Mouse (Mus musculus) thymus, postnatal 36 days (tissue): ENCODE measurements around the gene Gm44511.
"Not testable (repeated sequence)": the region's sequence is repeated elsewhere in the genome, so short reads cannot be mapped to it uniquely, and the experiment has no call there.

Source experiments
- DNase-seq, 2 experiments: peaks; one replicate each; pipeline ENCODE4 v3.0.0; 2022; ENCODE audit warnings: mixed read lengths in 2 of 2

The Gm44511 gene

DNA sequence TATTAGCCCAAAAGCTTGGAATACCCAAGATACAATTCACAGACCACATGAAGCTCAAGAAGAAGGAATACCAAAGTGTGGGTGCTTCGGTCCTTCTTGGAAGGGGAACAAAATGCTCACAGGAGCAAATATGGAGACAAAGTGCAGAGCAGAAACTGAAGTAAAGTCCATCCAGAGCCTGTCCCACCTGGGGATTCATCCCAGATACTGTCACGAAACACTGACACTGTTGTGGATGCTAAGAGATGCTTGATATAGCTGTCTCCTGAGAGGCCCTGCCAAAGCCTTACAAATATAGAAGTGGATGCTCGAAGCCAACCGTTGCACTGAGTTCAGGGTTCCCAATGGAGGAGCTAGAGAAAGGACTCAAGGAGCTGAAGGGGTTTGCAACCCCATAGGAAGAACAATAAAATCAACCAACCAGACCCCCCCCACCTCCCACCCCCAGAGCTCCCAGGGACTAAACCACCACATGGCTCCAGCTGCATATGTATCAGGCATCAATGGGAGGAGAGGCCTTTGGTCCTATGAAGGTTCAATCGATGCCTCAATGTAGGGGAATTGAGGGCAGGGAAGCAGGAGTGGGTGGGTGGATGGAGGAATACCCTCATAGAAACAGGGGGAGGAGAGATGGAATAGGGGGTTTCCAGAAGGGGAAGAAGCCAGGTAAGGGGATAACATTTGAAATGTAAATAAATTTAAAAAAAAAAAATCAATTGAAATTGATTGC is 66.7 kb downstream of the Gm44511 start:
- DNase-seq = no peak

- not testable (repeated sequence) for DNase-seq
These were observed 70.7 kb downstream of the Gm44511 start for GRCm38 (mm10) chr6:128755402-128755763.

DNA sequence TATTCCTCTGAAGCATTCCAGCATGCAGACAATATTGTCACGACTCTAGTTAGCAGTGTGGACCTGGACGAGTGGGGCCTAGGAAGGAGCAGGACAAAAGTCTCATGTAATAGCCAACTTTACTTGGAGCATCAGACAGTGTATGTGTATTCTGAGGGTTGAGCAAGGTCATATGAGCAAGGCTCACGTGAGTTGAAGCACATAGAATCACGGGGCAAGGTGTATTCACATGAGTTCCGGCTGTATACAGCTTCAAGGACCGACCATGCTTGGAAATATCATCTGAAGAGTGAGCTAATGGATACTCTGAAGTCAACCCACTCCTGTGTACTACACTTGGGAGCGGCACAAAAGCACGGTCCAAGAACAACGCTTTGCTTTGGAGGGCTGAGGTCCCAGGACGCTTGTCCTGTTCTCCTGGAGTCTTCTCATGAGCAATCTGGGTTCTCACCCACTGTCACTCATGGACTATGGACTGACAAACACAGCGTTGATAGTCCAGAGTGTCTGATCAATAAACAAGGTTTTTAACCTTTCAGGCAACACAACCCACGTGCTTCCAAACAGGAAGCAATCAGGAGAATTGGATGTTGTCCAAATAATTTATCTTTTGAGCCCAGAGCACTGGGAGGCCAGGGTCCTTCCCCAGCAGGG is 71.2 kb downstream of the Gm44511 start:
- DNase-seq = not testable (repeated sequence)

DNA sequence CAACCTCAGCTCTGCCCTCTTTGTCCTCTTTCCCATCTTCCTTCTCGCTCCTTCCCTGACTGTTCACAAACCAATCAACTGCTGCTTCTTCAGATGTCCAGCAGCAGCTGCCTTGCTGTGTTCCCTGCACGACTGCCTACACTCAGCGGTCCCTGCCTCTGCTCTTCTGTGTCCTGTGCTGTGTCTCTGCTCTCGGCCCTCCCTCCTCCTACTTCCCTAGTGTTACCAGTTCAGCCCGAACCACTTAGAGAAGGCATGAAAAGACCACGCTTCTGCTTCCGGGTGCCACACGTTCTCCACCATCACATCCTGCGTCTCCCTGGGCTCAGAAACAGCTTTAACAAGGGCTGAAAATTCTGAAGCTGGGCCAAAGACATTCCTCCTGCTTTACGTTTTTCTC is 71.8 kb downstream of the Gm44511 start:
- peak; percentile 36 to 40 for DNase-seq

GRCm38 (mm10) chr6:128753610-128754224 is 72.4 kb downstream of the Gm44511 start:
- DNase-seq = peak; percentile 60 to 65

DNA sequence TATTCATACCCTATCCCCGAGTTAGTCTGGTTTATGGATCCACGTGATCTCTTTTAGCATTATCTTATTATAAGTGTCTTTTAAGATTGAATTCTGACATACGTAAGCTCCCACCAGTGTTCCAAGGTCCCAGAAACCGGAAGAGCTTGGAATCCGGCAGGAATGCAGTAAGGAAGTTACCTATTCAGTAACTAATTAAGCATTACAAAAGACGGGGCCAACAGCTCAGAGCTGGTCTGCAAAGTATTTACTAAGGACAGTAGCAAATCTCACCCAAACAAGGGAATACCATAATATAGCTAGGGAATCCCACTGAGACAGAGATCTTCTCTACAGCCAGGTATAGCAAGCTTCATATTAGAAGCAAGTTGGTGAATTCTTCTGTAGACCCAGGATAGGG is 79.1 kb downstream of the Gm44511 start:
- not testable (repeated sequence) for DNase-seq

DNA sequence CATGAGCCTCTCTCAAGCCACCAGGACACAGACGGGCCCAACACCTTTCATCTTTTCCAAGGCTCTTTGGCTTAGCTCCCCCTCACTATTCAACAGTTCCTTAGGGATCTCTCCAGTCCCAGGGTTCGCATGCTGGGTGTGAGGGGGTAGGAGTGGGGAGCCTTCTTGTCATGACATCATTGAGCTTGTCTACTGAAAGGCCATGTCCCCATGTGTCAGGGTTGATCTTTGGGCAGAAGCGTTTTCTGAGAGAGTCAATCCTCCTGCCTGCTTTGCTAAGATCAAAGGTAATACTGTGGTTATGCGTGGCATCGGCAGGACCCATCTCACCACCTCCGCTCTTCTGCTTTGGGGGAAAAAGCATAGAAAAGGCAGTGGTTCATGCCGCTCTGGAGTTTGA is 88.7 kb downstream of the Gm44511 start:
- no peak for DNase-seq

- peak; percentile 46 to 54 for DNase-seq
These were observed 90.0 kb downstream of the Gm44511 start for GRCm38 (mm10) chr6:128736100-128736499.

DNA sequence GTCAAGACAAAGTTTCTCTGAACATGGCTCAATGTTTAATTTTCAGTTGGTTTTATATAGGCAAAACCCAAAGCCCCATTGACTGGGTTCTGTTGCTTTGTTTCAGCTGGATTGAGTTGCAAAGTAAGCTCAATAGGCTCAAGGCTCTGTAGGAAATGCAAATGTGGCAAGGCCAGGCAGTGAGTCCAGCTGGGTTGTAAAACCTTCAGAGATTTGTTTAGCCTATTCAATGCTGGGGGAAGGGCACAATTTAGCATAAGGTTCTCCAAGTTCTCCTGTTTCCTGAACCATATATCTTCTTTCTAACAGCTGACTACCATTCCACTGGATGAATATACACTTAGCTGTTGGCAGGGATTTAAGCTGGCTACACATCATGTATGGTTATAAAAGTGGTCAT is 91.2 kb downstream of the Gm44511 start:
- no peak for DNase-seq

DNA sequence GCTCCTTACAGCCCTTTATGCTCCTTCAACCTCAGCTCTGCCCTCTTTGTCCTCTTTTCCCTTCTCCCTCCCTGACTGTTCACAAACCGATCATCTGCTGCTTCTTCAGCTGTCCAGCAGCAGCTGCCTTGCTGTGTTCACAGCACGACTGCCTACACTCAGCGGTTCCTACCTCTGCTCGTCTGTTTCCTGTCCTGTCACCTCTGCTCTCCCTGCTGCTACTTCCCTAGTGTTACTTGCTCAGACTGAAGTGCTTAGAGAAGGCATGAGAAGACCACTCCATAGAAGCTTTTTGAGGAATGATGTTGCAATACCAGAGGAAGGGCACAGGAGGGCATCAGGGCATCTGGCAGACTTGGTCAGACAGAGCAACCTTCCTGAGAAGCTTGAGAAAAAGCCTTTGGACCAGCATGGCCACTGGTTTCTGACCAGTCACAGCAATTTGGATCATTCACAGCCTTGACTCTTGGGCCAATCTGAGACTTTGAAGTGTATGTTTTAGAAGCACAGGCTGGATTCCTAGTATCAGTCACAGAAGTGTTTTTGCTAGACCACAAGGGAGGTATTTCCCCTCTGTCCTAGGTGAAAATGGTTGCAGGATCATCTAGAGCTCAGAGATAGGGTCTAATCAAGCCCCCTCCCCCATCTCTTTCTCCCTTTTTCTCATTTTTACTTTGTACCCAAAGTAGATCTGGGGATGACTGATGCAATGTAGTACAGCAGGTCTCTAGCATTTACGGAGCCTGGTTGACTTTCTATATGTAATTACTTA is 92.0 kb downstream of the Gm44511 start:
- DNase-seq = no peak

- no peak for DNase-seq
These were observed 94.1 kb downstream of the Gm44511 start for GRCm38 (mm10) chr6:128732032-128732431.
